Mouse (Mus musculus) limb, embryonic 12.5 days (tissue): Measurements from ENCODE around the gene 1600012H06Rik. TPM values are rescaled to one million over a fixed set of nuclear protein-coding genes. Genes with fewer than 3 reads are reported as not detected.
A peak's percentile ranks its signal among the peaks of the same experiment; 100 is the strongest.
"Not testable (repeated sequence)": the region's sequence is repeated elsewhere in the genome, so short reads cannot be mapped to it uniquely, and the experiment has no call there.

Source experiments
- ATAC-seq: fragments of 200-750 bp; cut with Nextera tagmentation; 2 replicates; pipeline ENCODE4 v1.8.0; 2017; ENCODE audit warnings: low read depth, moderate TSS enrichment; ENCODE audit not compliant: insufficient number of reproducible peaks, insufficient read depth, low FRiP score, low TSS enrichment
- H3K27ac ChIP-seq: fragments of 300-500 bp; sonication (generic); 2 replicates; pipeline ENCODE4 v1.5.1; 2016; ENCODE audit warnings: mild to moderate bottlenecking, moderate library complexity
- H3K27me3 ChIP-seq: fragments of 300-500 bp; sonication (generic); 2 replicates; pipeline ENCODE4 v1.6.1; 2016; ENCODE audit warnings: mild to moderate bottlenecking, moderate library complexity
- H3K36me3 ChIP-seq: fragments of 300-500 bp; sonication (generic); 2 replicates; pipeline ENCODE4 v1.6.1; 2016; ENCODE audit warnings: mild to moderate bottlenecking, moderate library complexity
- H3K4me1 ChIP-seq: fragments of 300-500 bp; sonication (generic); replicated peaks from 2 replicates; pipeline ENCODE4 v1.6.1; 2016
- H3K4me2 ChIP-seq: fragments of 300-500 bp; sonication (generic); 2 replicates; pipeline ENCODE4 v1.6.1; 2016; ENCODE audit warnings: mild to moderate bottlenecking, moderate library complexity
- H3K4me3 ChIP-seq: fragments of 300-500 bp; sonication (generic); replicated peaks from 2 replicates; pipeline ENCODE4 v1.5.1; 2016; ENCODE audit warnings: mild to moderate bottlenecking
- H3K9ac ChIP-seq: fragments of 300-500 bp; sonication (generic); replicated peaks from 2 replicates; pipeline ENCODE4 v1.6.1; 2016; ENCODE audit warnings: mild to moderate bottlenecking, moderate library complexity
- H3K9me3 ChIP-seq: fragments of 300-500 bp; sonication (generic); 2 replicates; pipeline ENCODE4 v1.6.1; 2016; ENCODE audit warnings: mild to moderate bottlenecking, moderate library complexity
- WGBS: fragments of 180-500 bp; shearing (Covaris S2); methylation state at CpG from one replicate; pipeline ENCODE4 v1.1.7; 2016; 5-methylcytosine and 5-hydroxymethylcytosine counted together
- polyA plus RNA-seq: library from polyadenylated mRNA; unstranded; fragments of >200 nt; fragmentation: Nextera tagmentation; extraction: Ambion mirVana; gene quantifications from 2 replicates; pipeline ENCODE4 v1.2.1, GENCODE M21; 2016

The 1600012H06Rik gene
- polyA plus RNA-seq, 1 experiment from 2014 or later = 27.3 TPM

- H3K36me3 ChIP-seq = no peaks in the 10 kb centered on the region
- H3K9me3 ChIP-seq = no peaks in the 10 kb centered on the region
- H3K9ac ChIP-seq = no peak overlapping the region
- H3K27me3 ChIP-seq = no peaks in the 10 kb centered on the region
- no peaks in the 10 kb centered on the region for H3K4me1 ChIP-seq
- H3K27ac ChIP-seq = no peak overlapping the region
- WGBS = 86% methylated on average over 8 of the region's 8 CpGs
- ATAC-seq = no peak
- H3K4me3 ChIP-seq = no peak overlapping the region
- no peak overlapping the region for H3K4me2 ChIP-seq
Observed at GRCm38 (mm10) chr17:14912981-14913380, 30.0 kb upstream of the 1600012H06Rik start.

- H3K4me3 ChIP-seq = no peak overlapping the region
- WGBS = 88% methylated on average over 4 of the region's 4 CpGs
- ATAC-seq = no peak
- H3K36me3 ChIP-seq = no peaks in the 10 kb centered on the region
- no peaks in the 10 kb centered on the region; the same call in 1 of the 2 replicates for H3K4me1 ChIP-seq
- no peaks in the 10 kb centered on the region for H3K9me3 ChIP-seq
- H3K4me2 ChIP-seq = no peak overlapping the region
- no peaks in the 10 kb centered on the region for H3K27me3 ChIP-seq
- no peak overlapping the region for H3K27ac ChIP-seq
- H3K9ac ChIP-seq = no peak overlapping the region
Observed at GRCm38 (mm10) chr17:14914401-14914800, 28.6 kb upstream of the 1600012H06Rik start.

DNA sequence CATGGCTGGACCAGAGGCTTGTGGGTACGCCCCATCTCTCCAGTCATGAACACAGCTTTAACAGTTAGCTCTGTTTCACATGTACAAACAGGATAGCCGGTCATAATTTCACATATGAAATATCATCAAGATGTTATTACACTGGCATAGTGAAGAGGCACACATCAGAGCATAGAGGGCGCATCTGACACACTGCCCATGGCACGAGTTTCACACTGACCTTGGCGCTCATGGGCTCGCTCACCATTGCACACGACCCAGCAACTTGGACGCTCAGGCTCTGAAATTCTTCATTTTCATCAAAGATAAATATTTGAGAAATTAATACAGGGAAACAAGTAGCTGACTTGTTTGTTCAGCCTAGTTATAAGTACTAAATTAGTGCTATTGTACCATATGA, 25.1 kb upstream of the 1600012H06Rik start:
- ATAC-seq = no peak
- H3K9me3 ChIP-seq = no peaks in the 10 kb centered on the region
- H3K4me2 ChIP-seq = no peak overlapping the region
- H3K36me3 ChIP-seq = no peaks in the 10 kb centered on the region
- no peak overlapping the region for H3K9ac ChIP-seq
- 89% methylated on average over 8 of the region's 8 CpGs for WGBS
- 0 out of 2 replicates have a peak, but pooled peaks cover 4% of the 10 kb centered on the region for H3K27me3 ChIP-seq
- H3K27ac ChIP-seq = no peak overlapping the region
- no peak overlapping the region for H3K4me3 ChIP-seq
- no peaks in the 10 kb centered on the region; the same call in 1 of the 2 replicates for H3K4me1 ChIP-seq

DNA sequence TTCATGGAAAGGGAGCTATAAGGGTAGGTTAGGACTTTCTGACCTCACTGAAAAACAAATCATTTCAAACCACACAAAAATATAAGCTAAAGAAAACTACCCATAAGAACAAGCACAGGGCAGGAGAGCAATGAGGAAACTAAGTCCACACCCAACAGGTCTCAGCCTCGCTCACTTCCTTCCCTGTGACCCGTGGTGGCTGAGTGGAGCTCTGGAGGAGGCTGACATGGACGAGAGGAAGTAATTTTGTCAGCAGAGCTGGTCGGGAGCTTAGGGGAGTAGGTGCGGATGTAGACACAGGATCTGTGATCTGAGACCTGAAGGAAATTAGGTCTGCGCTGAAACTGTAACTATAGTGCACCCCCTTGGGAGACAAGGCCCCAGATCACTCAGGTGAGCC, 21.4 kb upstream of the 1600012H06Rik start:
- no peak overlapping the region for H3K27ac ChIP-seq
- 61% methylated on average over 6 of the region's 6 CpGs for WGBS
- H3K9ac ChIP-seq = no peak overlapping the region
- no peak for ATAC-seq
- 0 out of 2 replicates have a peak, but pooled peaks cover 4% of the 10 kb centered on the region for H3K27me3 ChIP-seq
- H3K36me3 ChIP-seq = no peaks in the 10 kb centered on the region
- H3K9me3 ChIP-seq = no peaks in the 10 kb centered on the region
- H3K4me2 ChIP-seq = no peak overlapping the region
- H3K4me3 ChIP-seq = no peak overlapping the region
- H3K4me1 ChIP-seq = no peaks in the 10 kb centered on the region; the same call in 1 of the 2 replicates

- no peaks in the 10 kb centered on the region for H3K36me3 ChIP-seq
- H3K27me3 ChIP-seq = no peaks in the 10 kb centered on the region
- no peaks in the 10 kb centered on the region for H3K9me3 ChIP-seq
- no peak overlapping the region for H3K4me2 ChIP-seq
- no peak overlapping the region for H3K9ac ChIP-seq
- no peak overlapping the region for H3K27ac ChIP-seq
- no peak overlapping the region for H3K4me3 ChIP-seq
- ATAC-seq = no peak
- H3K4me1 ChIP-seq = no peaks in the 10 kb centered on the region
- WGBS = 76% methylated on average over 8 of the region's 8 CpGs
Observed at GRCm38 (mm10) chr17:14927644-14928218, 15.3 kb upstream of the 1600012H06Rik start.

- Histone ChIP-seq H3K27ac (no peak overlapping the region), H3K36me3 (no peaks in the 10 kb centered on the region), H3K4me3 (no peak overlapping the region), H3K4me2 (no peak overlapping the region), H3K27me3 (no peaks in the 10 kb centered on the region), H3K4me1 (no peaks in the 10 kb centered on the region), H3K9ac (no peak overlapping the region), H3K9me3 (no peaks in the 10 kb centered on the region)
- 72% methylated on average over 5 of the region's 5 CpGs for WGBS
- ATAC-seq = no peak
Observed at GRCm38 (mm10) chr17:14928631-14929030, 14.4 kb upstream of the 1600012H06Rik start.

GRCm38 (mm10) chr17:14930697-14931096, 12.3 kb upstream of the 1600012H06Rik start:
- Histone ChIP-seq H3K27me3 (no peaks in the 10 kb centered on the region), H3K4me2 (no peak overlapping the region), H3K36me3 (no peaks in the 10 kb centered on the region), H3K9ac (no peak overlapping the region), H3K4me1 (no peaks in the 10 kb centered on the region), H3K4me3 (no peak overlapping the region), H3K9me3 (no peaks in the 10 kb centered on the region), H3K27ac (no peak overlapping the region)
- WGBS = 88% methylated on average over 7 of the region's 7 CpGs
- ATAC-seq = no peak

DNA sequence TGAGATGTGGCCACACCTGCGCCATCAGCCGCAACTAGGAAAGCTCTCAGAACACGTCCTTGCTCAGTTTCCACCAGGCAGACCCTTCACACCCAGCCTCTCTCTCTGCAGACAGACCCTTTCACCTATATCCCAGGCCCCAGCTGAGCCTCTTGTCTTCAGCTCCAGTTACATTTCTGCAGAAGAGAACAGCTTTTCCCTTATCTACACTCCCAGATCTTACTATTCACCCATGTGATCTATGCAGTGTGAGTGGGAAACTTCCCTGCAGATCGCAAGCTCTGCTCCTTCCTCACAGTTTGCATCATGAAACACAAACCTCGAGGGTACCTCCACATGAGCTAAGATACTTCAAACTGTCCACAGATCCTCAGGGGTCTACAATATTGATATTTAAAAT, 11.5 kb upstream of the 1600012H06Rik start:
- no peaks in the 10 kb centered on the region for H3K36me3 ChIP-seq
- H3K9me3 ChIP-seq = no peaks in the 10 kb centered on the region
- H3K4me3 ChIP-seq = no peak overlapping the region
- WGBS = 87% methylated on average over 5 of the region's 5 CpGs
- ATAC-seq = no peak
- no peak overlapping the region for H3K27ac ChIP-seq
- no peak overlapping the region for H3K9ac ChIP-seq
- H3K4me2 ChIP-seq = no peak overlapping the region
- no peaks in the 10 kb centered on the region for H3K4me1 ChIP-seq
- no peaks in the 10 kb centered on the region for H3K27me3 ChIP-seq

DNA sequence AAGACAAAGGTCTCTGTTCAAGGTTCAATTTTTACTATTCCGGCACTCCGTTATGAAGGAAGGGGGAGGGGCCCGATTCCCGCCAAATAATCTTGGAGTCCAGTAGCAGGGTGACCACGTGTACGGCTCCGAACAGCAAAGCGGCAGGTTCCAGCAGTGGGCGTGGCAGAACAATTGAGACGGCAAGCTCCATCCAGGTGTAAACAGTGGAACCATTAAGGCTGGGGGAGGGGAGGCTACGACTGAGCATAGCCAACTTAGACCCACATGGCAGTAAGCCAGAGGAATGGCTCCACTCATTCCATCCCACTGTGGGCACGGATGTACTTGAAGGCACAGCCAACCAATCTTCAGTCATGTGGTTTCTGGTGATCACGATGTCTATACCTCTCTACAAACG, 7.7 kb upstream of the 1600012H06Rik start:
- not testable (repeated sequence) for H3K4me2 ChIP-seq, ATAC-seq, H3K4me1 ChIP-seq, H3K27me3 ChIP-seq, H3K36me3 ChIP-seq, H3K27ac ChIP-seq, H3K4me3 ChIP-seq, H3K9ac ChIP-seq, H3K9me3 ChIP-seq
- 79% methylated on average over 14 of the region's 14 CpGs for WGBS

- H3K4me2 ChIP-seq = no peak overlapping the region
- H3K4me3 ChIP-seq = no peak overlapping the region
- no peaks in the 10 kb centered on the region for H3K36me3 ChIP-seq
- no peak overlapping the region for H3K27ac ChIP-seq
- 68% methylated on average over 5 of the region's 5 CpGs for WGBS
- no peaks in the 10 kb centered on the region for H3K4me1 ChIP-seq
- no peak overlapping the region for H3K9ac ChIP-seq
- no peak for ATAC-seq
- H3K27me3 ChIP-seq = no peaks in the 10 kb centered on the region
- H3K9me3 ChIP-seq = no peaks in the 10 kb centered on the region
Observed at GRCm38 (mm10) chr17:14935841-14936605, 7.0 kb upstream of the 1600012H06Rik start.

- H3K4me2 ChIP-seq = peak overlapping the region; percentile 96
- peak overlapping the region; percentile 83 for H3K4me3 ChIP-seq
- H3K27ac ChIP-seq = peak overlapping the region; percentile 72; the same call in 1 of the 2 replicates
- peaks cover 20% of the 10 kb centered on the region for H3K4me1 ChIP-seq
- H3K27me3 ChIP-seq, ATAC-seq, H3K9me3 ChIP-seq: not testable (repeated sequence)
- H3K9ac ChIP-seq = peak overlapping the region; percentile 81
- WGBS = 59% methylated on average over 6 of the region's 6 CpGs
- H3K36me3 ChIP-seq = peaks cover 27% of the 10 kb centered on the region
Observed at GRCm38 (mm10) chr17:14942181-14942580, 803 bp upstream of the 1600012H06Rik start.
